Mouse (Mus musculus) liver, adult 2 months (tissue): ENCODE measurements around the gene Slc38a3.

Experiments
- CTCF ChIP-seq: fragments of 200-500 bp; IDR thresholded peaks from 2 replicates; pipeline ENCODE4 v1.5.1; 2011; ENCODE audit warnings: low read depth, low read length, control low read depth
- POLR2A ChIP-seq: fragments of 200-500 bp; IDR thresholded peaks from 2 replicates; pipeline ENCODE4 v1.6.1; 2011; ENCODE audit warnings: low read length, control low read depth; ENCODE audit not compliant: insufficient read depth; ENCODE audit errors: extremely low read depth

- TF ChIP-seq POLR2A, result no peak
- no peak for TF ChIP-seq CTCF
Observed at GRCm38 (mm10) chr9:107607653-107608245, 61.6 kb downstream of the Slc38a3 start.
